Mouse (Mus musculus): ENCODE results near the gene Dnajb12. TPM values are rescaled to one million over a fixed set of nuclear protein-coding genes. Genes with fewer than 3 reads are reported as not detected.

Gene Dnajb12
- polyA plus RNA-seq, 1 experiment from 2014 or later, result 16.9 TPM

DNA sequence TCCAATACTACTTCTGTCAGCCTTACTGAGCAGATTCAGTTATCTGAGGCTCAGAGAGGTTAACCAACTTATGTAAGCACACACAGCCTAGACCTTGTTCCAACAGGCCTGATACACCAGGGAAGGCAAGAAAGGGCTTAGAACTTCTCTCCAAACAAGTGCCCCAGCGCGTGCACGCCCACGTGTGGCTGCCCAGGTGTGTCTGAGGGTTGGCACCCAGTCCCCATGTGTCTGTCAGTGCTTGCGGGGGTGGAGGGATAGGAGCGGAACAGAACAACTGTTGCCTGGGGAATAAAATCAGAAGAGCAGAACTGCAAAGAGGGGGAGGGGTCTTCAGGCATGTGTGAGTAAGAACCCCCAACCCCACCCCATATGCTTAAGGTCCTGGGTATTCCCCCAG is 31.7 kb downstream of the Dnajb12 start:
- Histone ChIP-seq H3K4me3 (no peak overlapping the region), H3K4me1 (peaks cover 52% of the 10 kb centered on the region), H3K27ac (no peak overlapping the region), H3K36me3 (ENCODE audit: poor library complexity, severe bottlenecking) (no peaks in the 10 kb centered on the region), H3K4me2 (peak overlapping the region; percentile 44), H3K9ac (no peak overlapping the region), H3K9me3 (replicated peaks) (no peaks in the 10 kb centered on the region), H3K27me3 (no peaks in the 10 kb centered on the region)
- ATAC-seq, result no peak
- WGBS, result 36% methylated on average over 6 of the region's 6 CpGs

DNA sequence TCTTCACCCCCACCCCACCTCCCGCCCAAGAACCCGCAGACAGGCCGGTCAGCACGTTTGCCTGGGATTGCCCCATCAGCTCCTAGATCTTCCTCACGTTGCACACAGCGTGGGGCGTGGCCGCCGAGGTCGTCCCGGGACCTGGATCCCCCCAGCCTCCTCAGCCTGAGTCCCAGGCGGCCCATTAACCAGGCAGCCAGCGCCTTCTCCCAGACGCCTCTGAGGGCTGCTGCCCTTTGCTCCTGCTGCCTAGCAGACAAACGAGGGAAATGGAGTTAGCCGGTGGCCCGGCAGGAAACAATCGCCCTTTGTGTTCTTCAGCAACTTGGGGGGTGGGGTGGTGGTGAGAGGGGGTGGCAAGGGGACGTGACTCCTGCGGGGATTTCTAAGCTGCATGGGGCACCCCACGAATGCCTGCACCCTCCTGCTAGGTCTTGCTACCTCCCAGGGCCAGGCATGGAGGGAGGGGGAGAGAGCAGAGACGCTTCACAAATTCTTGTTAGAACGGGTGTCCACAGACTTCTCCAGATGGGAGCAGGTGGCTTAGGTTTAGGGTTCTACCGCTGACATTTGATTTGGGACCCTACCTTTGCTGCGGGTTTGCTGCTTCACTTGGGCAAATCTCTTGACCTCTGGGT is 32.3 kb downstream of the Dnajb12 start:
- Histone ChIP-seq H3K4me3 (0 out of 2 replicates have a peak overlapping the region, but pooled peaks have one; percentile 6), H3K27ac (no peak overlapping the region), H3K9ac (0 out of 2 replicates have a peak overlapping the region, but pooled peaks have one; percentile 35), H3K36me3 (ENCODE audit: poor library complexity, severe bottlenecking) (no peaks in the 10 kb centered on the region), H3K9me3 (replicated peaks) (no peaks in the 10 kb centered on the region), H3K4me2 (peak overlapping the region; percentile 44), H3K27me3 (no peaks in the 10 kb centered on the region), H3K4me1 (peaks cover 58% of the 10 kb centered on the region)
- no peak for ATAC-seq
- WGBS, result 3% methylated on average over 23 of the region's 25 CpGs

DNA sequence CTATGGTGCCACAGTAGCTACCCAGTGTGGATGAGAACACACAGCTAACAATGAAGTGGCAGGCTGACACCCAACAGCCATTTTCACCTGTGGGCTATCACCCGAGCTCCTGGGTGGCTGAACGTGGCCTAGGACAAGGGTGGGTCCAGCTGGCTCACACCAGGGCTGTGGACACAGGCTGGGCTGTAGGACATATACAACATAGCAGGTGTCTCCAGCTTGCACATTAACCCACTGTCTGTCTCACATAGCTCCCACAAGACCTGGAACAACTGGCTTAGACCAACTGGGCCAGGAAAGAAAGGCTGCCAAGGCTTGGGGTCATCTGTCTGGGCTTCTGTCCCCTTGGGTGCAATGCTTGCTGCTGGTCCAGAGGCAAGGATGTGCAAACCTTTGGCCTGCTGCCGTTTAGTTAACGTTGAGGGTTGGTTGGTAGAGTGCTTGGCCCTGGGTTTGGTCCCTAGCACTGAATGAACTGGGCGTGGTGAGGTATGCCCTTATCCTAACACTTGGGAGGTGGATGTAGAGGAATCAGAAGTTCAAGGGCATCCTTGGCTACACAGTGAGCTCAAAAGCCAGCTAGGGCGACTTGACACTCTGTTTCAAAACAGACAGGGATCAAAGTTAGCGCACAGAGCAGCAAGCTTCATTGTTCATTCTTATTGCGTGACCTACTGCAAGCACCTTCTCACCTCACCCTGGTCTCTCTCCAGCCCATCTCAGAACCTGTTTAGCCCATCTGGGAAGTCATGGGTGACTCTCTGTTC is 36.0 kb downstream of the Dnajb12 start:
- no peak for ATAC-seq
- no peaks in the 10 kb centered on the region for H3K27me3 ChIP-seq
- H3K4me2 ChIP-seq, result no peak overlapping the region
- WGBS, result 94% methylated on average over 8 of the region's 8 CpGs
- no peaks in the 10 kb centered on the region for H3K9me3 ChIP-seq (replicated peaks)
- H3K27ac ChIP-seq, result no peak overlapping the region
- no peak overlapping the region for H3K9ac ChIP-seq
- peaks cover 43% of the 10 kb centered on the region for H3K4me1 ChIP-seq
- H3K4me3 ChIP-seq, result no peak overlapping the region
- H3K36me3 ChIP-seq (ENCODE audit: poor library complexity, severe bottlenecking), result no peaks in the 10 kb centered on the region

DNA sequence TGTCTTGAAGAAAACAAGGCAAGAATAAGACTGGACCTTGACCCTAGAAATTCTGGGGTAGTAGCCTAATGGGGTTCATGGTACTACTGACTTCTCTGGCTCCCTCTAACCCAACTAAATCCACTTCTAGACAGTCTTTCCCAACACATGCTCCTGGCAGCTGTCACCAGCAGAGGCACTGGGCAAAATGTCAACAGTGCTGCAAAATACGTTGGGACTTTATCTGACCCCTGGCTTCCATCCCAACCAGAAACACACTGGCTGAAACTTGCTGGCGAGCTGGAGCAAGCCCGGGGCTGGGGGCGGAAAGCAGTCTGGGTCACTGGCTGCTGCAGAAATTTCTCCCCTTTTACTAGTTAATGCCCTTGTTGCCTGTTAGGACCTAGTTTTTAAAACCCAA is 36.8 kb downstream of the Dnajb12 start:
- 12% methylated on average over 4 of the region's 4 CpGs for WGBS
- Histone ChIP-seq H3K4me2 (peak overlapping the region; percentile 50), H3K4me3 (peak overlapping the region; percentile 12; the same call in 1 of the 2 replicates), H3K9me3 (replicated peaks) (no peaks in the 10 kb centered on the region), H3K36me3 (ENCODE audit: poor library complexity, severe bottlenecking) (no peaks in the 10 kb centered on the region), H3K27me3 (no peaks in the 10 kb centered on the region), H3K4me1 (peaks cover 47% of the 10 kb centered on the region), H3K27ac (peak overlapping the region; percentile 32; the same call in 1 of the 2 replicates), H3K9ac (0 out of 2 replicates have a peak overlapping the region, but pooled peaks have one; percentile 27)
- ATAC-seq, result no peak

DNA sequence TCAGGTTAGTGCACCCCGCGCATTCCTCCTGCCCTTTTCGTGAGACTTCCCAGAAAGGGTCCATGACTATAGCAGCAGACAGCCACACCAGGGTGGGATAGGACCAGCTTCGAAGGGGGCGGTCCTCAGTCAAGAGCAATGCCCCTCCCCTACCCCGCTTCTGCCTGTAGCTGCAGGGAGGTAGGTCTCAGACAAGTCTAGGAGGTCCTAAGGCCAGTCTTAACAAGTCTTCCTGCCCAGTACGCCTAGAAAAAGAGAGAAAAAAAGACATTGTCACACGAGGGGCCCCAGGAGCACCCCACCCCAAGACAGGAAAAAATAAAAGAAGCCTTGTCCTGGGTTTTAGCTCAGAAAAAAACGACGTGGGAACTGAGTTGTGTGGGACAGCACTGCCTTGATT is 37.3 kb downstream of the Dnajb12 start:
- H3K27me3 ChIP-seq, result no peaks in the 10 kb centered on the region
- under 1% methylated on average over 10 of the region's 10 CpGs for WGBS
- H3K4me2 ChIP-seq, result peak overlapping the region; percentile 50
- H3K9ac ChIP-seq, result 0 out of 2 replicates have a peak overlapping the region, but pooled peaks have one; percentile 27
- no peaks in the 10 kb centered on the region for H3K36me3 ChIP-seq (ENCODE audit: poor library complexity, severe bottlenecking)
- peak overlapping the region; percentile 32; the same call in 1 of the 2 replicates for H3K27ac ChIP-seq
- H3K4me3 ChIP-seq, result peak overlapping the region; percentile 12
- ATAC-seq, result peak; percentile 71
- H3K4me1 ChIP-seq, result peaks cover 47% of the 10 kb centered on the region
- no peaks in the 10 kb centered on the region for H3K9me3 ChIP-seq (replicated peaks)

DNA sequence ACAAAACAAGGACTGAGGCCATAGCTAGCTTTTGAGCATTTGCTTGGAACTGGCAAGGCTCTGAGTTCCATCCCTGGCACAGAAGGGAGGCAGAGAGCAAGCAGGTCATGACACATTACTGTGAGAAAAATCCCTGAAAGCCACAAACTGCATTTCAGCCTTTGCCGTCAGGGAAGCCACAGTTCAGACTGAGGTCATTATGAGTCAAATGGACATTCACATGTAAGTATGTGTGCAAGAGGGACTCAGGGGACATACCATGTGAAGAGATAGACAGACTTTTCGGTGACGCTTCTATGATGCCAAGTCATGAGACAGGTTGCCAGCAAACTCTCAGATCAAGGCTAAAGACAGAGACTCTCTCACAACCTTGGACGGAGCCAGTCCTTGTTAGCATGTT is 38.8 kb downstream of the Dnajb12 start:
- no peaks in the 10 kb centered on the region for H3K36me3 ChIP-seq (ENCODE audit: poor library complexity, severe bottlenecking)
- no peak overlapping the region for H3K27ac ChIP-seq
- no peaks in the 10 kb centered on the region for H3K9me3 ChIP-seq (replicated peaks)
- peaks cover 36% of the 10 kb centered on the region for H3K4me1 ChIP-seq
- ATAC-seq, result no peak
- no peak overlapping the region for H3K4me2 ChIP-seq
- WGBS, result 87% methylated on average over 4 of the region's 4 CpGs
- H3K4me3 ChIP-seq, result no peak overlapping the region
- H3K27me3 ChIP-seq, result no peaks in the 10 kb centered on the region
- no peak overlapping the region for H3K9ac ChIP-seq

DNA sequence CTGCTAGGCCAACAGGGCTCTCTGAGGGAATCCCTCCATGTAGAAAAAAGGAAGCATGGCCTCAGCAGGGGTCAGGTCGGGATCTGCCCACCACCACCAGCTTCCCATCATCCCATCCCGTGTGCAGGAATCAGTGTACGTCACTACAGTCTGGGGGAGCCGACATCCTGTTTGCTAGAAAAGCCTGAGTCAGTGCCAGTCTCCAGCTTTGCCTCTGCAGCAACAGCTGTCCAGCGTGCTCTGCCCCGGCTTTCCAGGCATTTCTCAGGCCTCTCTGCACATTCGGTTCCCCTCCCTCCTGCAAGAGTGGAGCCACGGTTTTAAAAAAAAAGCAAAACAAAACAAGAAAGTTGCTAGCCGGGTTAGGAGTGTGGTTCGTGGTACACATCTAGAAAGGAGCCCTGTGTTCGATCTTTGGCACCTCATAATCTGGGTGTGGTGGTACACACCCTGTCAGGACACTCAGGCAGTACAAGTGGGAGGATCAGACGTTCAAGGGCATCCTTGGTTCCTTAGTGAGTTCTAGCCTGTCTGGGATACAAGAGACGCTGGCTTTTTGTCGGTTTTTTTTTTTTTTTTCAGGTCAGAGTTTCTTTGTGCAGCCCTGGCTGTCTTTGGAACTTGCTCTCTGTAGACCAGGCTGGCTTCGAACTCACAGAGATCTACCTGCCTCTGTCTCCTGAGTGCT is 40.3 kb downstream of the Dnajb12 start:
- Histone ChIP-seq H3K36me3 (ENCODE audit: poor library complexity, severe bottlenecking) (no peaks in the 10 kb centered on the region), H3K4me1 (peaks cover 41% of the 10 kb centered on the region), H3K9me3 (replicated peaks) (no peaks in the 10 kb centered on the region), H3K27me3 (no peaks in the 10 kb centered on the region), H3K27ac (peak overlapping the region; percentile 83; the same call in 1 of the 2 replicates), H3K9ac (0 out of 2 replicates have a peak overlapping the region, but pooled peaks have one; percentile 62), H3K4me3 (no peak overlapping the region), H3K4me2 (no peak overlapping the region)
- 47% methylated on average over 15 of the region's 15 CpGs for WGBS
- no peak for ATAC-seq

DNA sequence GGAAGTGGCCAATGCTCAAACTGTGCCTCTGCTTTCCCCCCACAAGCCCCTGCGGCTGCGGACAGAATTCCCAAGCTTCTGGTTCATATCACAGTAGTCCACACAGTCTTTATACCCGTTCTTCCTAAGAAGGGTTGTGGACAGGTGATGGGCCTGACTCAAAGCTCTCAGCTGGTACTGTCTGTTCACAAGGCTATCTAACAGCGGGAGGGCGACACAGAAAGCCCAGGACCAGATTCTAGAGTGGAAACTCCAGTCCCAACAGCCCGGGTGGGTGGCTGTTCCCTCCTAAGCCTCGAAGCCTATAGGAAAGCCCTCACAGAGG is 41.1 kb downstream of the Dnajb12 start:
- WGBS, result 29% methylated on average over 7 of the region's 7 CpGs

DNA sequence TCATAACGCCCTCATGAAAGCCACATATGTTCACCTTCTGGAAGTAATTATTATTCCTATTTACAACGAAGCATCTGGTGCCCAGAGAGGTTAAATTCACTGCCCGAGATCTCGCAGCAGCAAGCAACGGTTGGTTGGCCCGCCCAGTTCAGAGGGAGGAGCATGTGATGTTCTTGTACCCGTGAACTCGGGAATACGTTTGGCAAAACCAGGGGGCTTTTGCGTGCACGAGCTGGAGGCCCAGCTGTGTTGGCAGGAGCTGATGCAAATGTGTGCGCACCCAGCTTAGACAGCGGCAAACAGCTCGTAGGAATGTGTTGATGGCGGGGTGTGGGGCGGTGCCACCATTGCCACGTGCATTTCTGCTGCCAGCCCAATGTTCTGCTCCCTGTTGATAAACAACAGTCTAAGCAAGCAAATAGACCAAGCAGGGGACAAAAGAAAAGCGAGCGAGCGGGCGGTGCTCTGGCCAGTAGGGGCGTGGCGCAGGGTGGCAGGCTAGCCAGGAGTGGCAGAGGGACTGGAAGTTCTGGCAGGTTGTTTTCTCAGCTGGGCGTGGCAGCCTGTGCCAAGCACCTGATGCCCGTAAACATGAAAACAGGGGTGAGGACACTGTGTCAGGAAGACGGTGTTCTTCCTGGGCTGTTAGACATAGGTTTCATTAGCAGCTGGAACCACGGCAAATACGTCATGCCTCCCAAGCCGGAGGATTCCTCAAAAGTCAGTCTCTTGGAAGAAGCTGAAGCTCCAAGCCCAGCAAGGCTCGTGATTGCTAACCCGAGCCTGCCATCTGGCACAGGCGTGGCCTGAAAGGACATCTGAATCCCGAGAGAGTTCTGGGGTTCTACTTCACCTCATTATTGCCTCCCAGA is 41.7 kb downstream of the Dnajb12 start:
- 4% methylated on average over 33 of the region's 33 CpGs for WGBS
- peaks cover 37% of the 10 kb centered on the region for H3K4me1 ChIP-seq
- peak overlapping the region; percentile 83 for H3K27ac ChIP-seq
- H3K4me3 ChIP-seq, result peak overlapping the region; percentile 36
- peak overlapping the region; percentile 62 for H3K9ac ChIP-seq
- H3K36me3 ChIP-seq (ENCODE audit: poor library complexity, severe bottlenecking), result no peaks in the 10 kb centered on the region
- no peaks in the 10 kb centered on the region for H3K9me3 ChIP-seq (replicated peaks)
- ATAC-seq, result peak; percentile 81
- H3K27me3 ChIP-seq, result no peaks in the 10 kb centered on the region
- peak overlapping the region; percentile 73 for H3K4me2 ChIP-seq

More for the DNA sequence above, 41.1 kb downstream of the Dnajb12 start:
- peak overlapping the region; percentile 36 for H3K4me3 ChIP-seq
- H3K9me3 ChIP-seq (replicated peaks), result no peaks in the 10 kb centered on the region
- peak overlapping the region; percentile 73 for H3K4me2 ChIP-seq
- H3K27ac ChIP-seq, result peak overlapping the region; percentile 83
- no peaks in the 10 kb centered on the region for H3K27me3 ChIP-seq
- peak overlapping the region; percentile 62 for H3K9ac ChIP-seq
- peaks cover 41% of the 10 kb centered on the region for H3K4me1 ChIP-seq
- ATAC-seq, result peak; percentile 57; the same call in 1 of the 2 replicates
- H3K36me3 ChIP-seq (ENCODE audit: poor library complexity, severe bottlenecking), result no peaks in the 10 kb centered on the region

DNA sequence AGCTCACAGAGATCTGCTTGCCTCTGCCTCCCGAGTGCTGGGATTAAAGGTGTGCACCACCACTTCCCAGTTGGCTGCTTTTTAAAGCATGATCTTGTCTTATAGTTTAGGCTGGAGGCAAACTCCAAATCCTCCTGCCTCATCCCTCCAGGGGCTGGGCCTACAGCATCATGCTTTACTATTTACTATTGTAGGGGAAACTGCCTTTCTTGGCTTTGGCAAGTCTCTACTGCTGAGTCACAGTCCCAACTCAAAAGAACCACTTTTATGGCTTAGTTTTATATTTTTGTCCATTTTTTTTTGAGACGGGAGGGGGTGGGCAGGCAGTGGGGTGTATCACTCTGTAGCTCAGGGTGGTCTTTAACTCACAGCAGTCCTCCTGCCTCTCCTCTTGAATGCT is 44.1 kb downstream of the Dnajb12 start:
- Histone ChIP-seq H3K4me3 (no peak overlapping the region), H3K9me3 (replicated peaks) (no peaks in the 10 kb centered on the region), H3K36me3 (ENCODE audit: poor library complexity, severe bottlenecking) (no peaks in the 10 kb centered on the region), H3K4me2 (no peak overlapping the region), H3K27ac (no peak overlapping the region), H3K27me3 (no peaks in the 10 kb centered on the region), H3K4me1 (peaks cover 28% of the 10 kb centered on the region), H3K9ac (no peak overlapping the region)
- no peak for ATAC-seq
- 87% methylated on average over 2 of the region's 2 CpGs for WGBS

DNA sequence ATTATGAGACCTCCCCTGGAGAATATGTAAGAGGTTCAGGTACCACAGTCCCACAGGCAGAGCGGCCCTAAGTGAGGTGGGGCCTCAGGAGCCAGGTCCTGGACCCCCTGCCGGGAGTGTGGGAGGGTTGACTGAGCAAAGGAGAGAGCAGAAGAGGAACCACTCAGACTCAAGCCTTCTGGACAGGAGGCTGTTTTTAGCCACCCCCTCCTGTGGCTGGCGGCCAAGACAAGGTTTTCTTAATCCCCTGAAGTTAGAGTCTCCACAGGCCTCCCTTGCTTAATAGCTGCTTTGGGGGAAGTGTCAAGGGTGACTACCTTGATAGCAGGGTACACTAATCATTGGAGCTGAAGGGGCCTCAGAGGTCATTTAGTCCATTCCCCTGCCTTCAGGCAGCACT is 44.9 kb downstream of the Dnajb12 start:
- H3K4me2 ChIP-seq, result no peak overlapping the region
- no peaks in the 10 kb centered on the region for H3K27me3 ChIP-seq
- WGBS, result 30% methylated on average over 3 of the region's 3 CpGs
- no peak overlapping the region for H3K4me3 ChIP-seq
- no peaks in the 10 kb centered on the region for H3K9me3 ChIP-seq (replicated peaks)
- peaks cover 27% of the 10 kb centered on the region for H3K4me1 ChIP-seq
- no peak overlapping the region for H3K27ac ChIP-seq
- ATAC-seq, result no peak
- H3K36me3 ChIP-seq (ENCODE audit: poor library complexity, severe bottlenecking), result no peaks in the 10 kb centered on the region
- no peak overlapping the region for H3K9ac ChIP-seq
